Mouse (Mus musculus): ENCODE data around the gene Btbd35f20.
"Not testable (repeated sequence)": the region's sequence is repeated elsewhere in the genome, so short reads cannot be mapped to it uniquely, and the experiment has no call there.

Btbd35f20 gene

GRCm38 (mm10) chrX:4291145-4291544 lies at the start of gene Btbd35f20:
TSS of gene Btbd35f20 (minus strand) at chrX:4291245.
- not testable (repeated sequence) for DNase-seq (ENCODE audit: low read depth, low spot score)

Measured in embryo, embryonic 11.5 days (tissue).